Mouse (Mus musculus) CD4-positive, CD25-positive, alpha-beta regulatory T cell (primary cell): ENCODE measurements around the gene Hmx3. TPM values are rescaled to one million over a fixed set of nuclear protein-coding genes. Genes with fewer than 3 reads are reported as not detected.

Experiments
- polyA plus RNA-seq: library from polyadenylated mRNA; unstranded; fragments of 100-300 nt; shearing (Covaris generic); gene quantifications from one replicate; pipeline ENCODE4 v1.2.1, GENCODE M21; 2017

Gene Hmx3
- not detected for polyA plus RNA-seq

DNA sequence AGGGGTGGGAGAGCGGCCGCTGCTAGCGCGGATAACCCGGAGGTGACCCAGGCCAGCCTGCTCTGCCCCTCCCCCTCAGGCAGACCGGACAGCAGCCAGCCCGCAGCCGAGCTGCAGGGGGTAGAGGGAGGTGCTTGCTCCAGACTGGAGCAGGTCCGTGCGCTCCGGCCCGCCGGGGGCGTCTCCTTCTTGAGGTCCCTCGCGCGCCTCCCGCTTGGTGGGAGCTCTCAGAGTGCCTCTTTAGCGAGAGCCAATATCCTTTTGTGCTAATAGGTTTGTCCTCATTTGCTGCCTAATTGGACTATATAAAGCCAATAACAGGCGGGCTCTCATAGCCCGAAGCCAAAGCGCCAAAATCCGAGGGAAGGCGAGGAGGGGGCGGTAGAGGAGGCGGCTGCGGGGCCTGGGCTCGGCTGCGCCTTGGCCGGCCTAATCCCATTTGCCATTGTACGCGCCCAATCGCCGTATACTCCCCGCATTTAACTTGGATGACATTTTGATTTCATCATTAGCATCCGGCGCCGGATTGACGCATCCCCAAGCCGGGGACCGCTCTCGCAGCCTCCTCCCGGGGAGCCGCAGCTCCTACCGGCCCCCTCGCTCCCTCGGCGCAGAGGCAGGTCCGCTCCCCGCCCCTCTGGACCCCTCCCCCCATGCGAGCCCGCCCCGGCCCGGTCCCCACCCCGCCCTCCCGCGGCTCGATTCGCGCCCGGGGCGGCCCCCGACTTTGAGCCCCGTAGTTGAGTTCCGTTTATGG lies at the start of gene Hmx3:
TSS of gene Hmx3 (plus strand) at position 753 of the 757 bp plus-strand sequence.

DNA sequence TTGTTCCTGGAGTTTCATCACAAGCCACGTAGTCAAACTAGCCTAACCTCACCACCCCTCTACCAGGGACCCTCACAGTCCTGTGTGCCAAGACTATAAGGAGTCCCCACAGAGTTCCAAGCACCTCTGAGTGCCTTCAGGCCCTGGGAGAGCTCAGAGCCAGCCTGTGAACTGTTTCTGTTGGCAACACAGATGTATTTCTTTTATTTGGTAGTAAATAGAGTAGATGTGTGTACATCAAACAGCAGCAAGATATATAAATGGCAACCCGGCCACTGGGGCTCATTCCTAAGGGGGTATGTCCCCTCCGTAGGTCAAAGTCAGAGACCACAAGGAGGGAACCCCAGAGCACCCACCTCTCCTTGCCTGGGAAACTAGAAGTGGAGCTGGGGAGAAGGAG lies 5.8 kb downstream of the Hmx3 start, which contains the start of gene Hmx2:
TSS of gene Hmx2 (plus strand) at position 301 of the 400 bp plus-strand sequence.

DNA sequence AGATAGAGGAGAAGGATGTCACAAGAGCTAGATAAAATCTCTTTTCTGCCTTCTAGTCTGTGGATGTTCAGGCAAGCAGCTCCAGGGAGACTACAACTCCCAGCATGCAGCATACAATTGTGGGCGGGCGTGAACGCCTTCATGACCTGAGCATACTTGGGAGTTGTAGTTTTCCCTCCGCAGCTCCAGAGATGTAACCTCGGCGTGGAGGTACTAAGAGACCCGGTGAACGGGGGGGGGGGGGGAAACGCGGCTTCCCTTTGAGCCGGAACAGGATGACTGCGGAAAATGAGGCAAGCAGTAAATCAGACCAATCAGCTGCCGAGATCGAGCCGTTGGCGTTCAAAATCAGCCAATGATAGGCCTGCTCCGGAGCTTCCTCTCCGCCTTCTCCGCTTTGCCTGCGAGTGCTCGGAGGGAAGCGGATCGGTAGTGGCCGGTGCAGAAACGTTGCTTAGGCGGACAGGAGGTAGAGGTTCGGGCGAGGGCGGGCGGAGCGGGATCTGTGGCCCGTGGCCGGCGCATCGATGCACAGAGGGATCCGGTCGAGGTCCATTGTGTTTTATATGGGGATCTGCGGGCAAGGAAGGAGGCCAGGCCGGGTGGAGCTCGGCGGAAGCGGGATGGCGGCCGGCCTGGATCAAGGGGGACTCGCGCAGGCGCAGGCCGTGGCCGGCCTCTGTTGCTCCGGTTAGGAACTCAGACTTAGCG lies 17.5 kb downstream of the Hmx3 start, which contains the start of gene Bub3:
TSS of gene Bub3 (plus strand) at position 237 of the 711 bp plus-strand sequence.

Other genes with a start within 250 kb of the Hmx3 start
- gene Cuzd1, start 220.6 kb upstream of the Hmx3 start, polyA plus RNA-seq, result not detected
- gene Fam24b, start 213.4 kb upstream of the Hmx3 start, polyA plus RNA-seq, result not detected
- not detected for gene Fam24a, start 209.0 kb upstream of the Hmx3 start, polyA plus RNA-seq
- 24.4 TPM for gene 2310057M21Rik, start 180.1 kb upstream of the Hmx3 start, polyA plus RNA-seq
- gene Pstk, start 171.7 kb upstream of the Hmx3 start, polyA plus RNA-seq, result 46.3 TPM
- gene Ikzf5, start 132.3 kb upstream of the Hmx3 start, polyA plus RNA-seq, result 22.4 TPM
- gene Acadsb, start 132.3 kb upstream of the Hmx3 start, polyA plus RNA-seq, result 49.8 TPM
- gene Hmx2, start 5.9 kb downstream of the Hmx3 start, polyA plus RNA-seq, result 0.13 TPM
- 148 TPM for gene Bub3, start 17.4 kb downstream of the Hmx3 start, polyA plus RNA-seq